Mouse (Mus musculus) hindbrain, embryonic 11.5 days (tissue): ENCODE data around the gene Wrap73. TPM values are rescaled to one million over a fixed set of nuclear protein-coding genes. Genes with fewer than 3 reads are reported as not detected.

ENCODE experiments used
- ATAC-seq: fragments of 200-750 bp; cut with Nextera tagmentation; 2 replicates; pipeline ENCODE4 v1.8.0; 2017; ENCODE audit warnings: mild to moderate bottlenecking, moderate TSS enrichment, moderate library complexity; ENCODE audit not compliant: low FRiP score
- DNase-seq: peaks from one replicate; pipeline ENCODE4 v3.0.0-alpha.2; 2015; ENCODE audit warnings: low spot score
- H3K27ac ChIP-seq: fragments of 300-500 bp; sonication (generic); 2 replicates; pipeline ENCODE4 v1.5.1; 2014; ENCODE audit warnings: mild to moderate bottlenecking, low read depth, low read length
- H3K27me3 ChIP-seq: fragments of 300-500 bp; sonication (generic); 2 replicates; pipeline ENCODE4 v1.6.1; 2014; ENCODE audit warnings: mild to moderate bottlenecking, low read length, moderate library complexity, mixed read lengths; ENCODE audit not compliant: control insufficient read depth, insufficient read depth
- H3K36me3 ChIP-seq: fragments of 300-500 bp; sonication (generic); 2 replicates; pipeline ENCODE4 v1.6.1; 2014; ENCODE audit warnings: mild to moderate bottlenecking, low read length, moderate library complexity, mixed read lengths; ENCODE audit not compliant: control insufficient read depth, insufficient read depth
- H3K4me1 ChIP-seq: fragments of 300-500 bp; sonication (generic); replicated peaks from 2 replicates; pipeline ENCODE4 v1.6.1; 2014; ENCODE audit warnings: low read length, mixed read lengths; ENCODE audit not compliant: control insufficient read depth, insufficient read depth
- H3K4me2 ChIP-seq: fragments of 300-500 bp; sonication (generic); replicated peaks from 2 replicates; pipeline ENCODE4 v1.6.1; 2014; ENCODE audit warnings: mild to moderate bottlenecking, low read depth, low read length
- H3K4me3 ChIP-seq: fragments of 300-500 bp; sonication (generic); 2 replicates; pipeline ENCODE4 v1.5.1; 2014; ENCODE audit warnings: low read depth, low read length
- H3K9ac ChIP-seq: fragments of 300-500 bp; sonication (generic); 2 replicates; pipeline ENCODE4 v1.6.1; 2014; ENCODE audit warnings: low read depth, low read length
- H3K9me3 ChIP-seq: fragments of 300-500 bp; sonication (generic); 2 replicates; pipeline ENCODE4 v1.6.1; 2016; ENCODE audit warnings: low read length; ENCODE audit not compliant: control insufficient read depth
- WGBS: fragments of 180-500 bp; shearing (Covaris S2); extraction: QIAGEN DNeasy Blood & Tissue Kit; methylation state at CpG from one replicate; pipeline ENCODE4 v1.1.7; 2014; 5-methylcytosine and 5-hydroxymethylcytosine counted together
- polyA plus RNA-seq: library from polyadenylated mRNA; unstranded; fragments of >200 nt; fragmentation: Nextera tagmentation; extraction: Ambion mirVana; gene quantifications from 2 replicates; pipeline ENCODE4 v1.2.1, GENCODE M21; 2014

Gene Wrap73
- polyA plus RNA-seq, 1 experiment from 2014 or later: 45.9 TPM

GRCm38 (mm10) chr4:154127273-154127672, 14.9 kb upstream of the Wrap73 start:
- Histone ChIP-seq H3K9ac (no peak overlapping the region), H3K27ac (no peak overlapping the region), H3K9me3 (no peaks in the 10 kb centered on the region), H3K36me3 (no peaks in the 10 kb centered on the region), H3K4me3 (no peak overlapping the region), H3K4me1 (no peaks in the 10 kb centered on the region), H3K4me2 (no peak overlapping the region), H3K27me3 (no peaks in the 10 kb centered on the region; the same call in 1 of the 2 replicates)
- no peak for DNase-seq
- 75% methylated on average over 3 of the region's 3 CpGs for WGBS
- no peak for ATAC-seq

- H3K36me3 ChIP-seq: no peaks in the 10 kb centered on the region
- DNase-seq (no peak), ATAC-seq (no peak)
- H3K9ac ChIP-seq: no peak overlapping the region
- no peaks in the 10 kb centered on the region; the same call in 1 of the 2 replicates for H3K27me3 ChIP-seq
- H3K4me2 ChIP-seq: no peak overlapping the region
- no peak overlapping the region for H3K27ac ChIP-seq
- no peaks in the 10 kb centered on the region for H3K4me1 ChIP-seq
- no peak overlapping the region for H3K4me3 ChIP-seq
- H3K9me3 ChIP-seq: no peaks in the 10 kb centered on the region
These were observed 12.2 kb upstream of the Wrap73 start for GRCm38 (mm10) chr4:154129950-154130349.

DNA sequence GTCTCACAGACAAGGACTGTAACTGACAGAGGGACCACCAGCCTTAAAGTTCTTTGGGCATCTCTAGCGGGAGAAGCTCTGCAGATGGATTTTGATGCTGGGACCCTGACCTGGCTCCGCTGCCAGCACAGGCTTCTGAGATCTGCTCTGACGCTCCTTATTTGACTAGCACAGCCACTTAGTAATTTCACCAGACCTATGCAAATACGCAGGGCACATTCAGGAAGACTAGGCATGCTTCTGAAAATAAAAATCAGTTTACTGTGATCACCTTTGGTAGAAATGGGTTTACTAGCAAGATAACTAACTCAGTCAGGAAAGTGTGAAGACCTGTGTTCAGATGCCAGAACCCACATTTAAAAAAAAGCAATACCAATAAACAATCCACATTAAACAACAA, 10.3 kb upstream of the Wrap73 start:
- ATAC-seq (no peak), DNase-seq (no peak)
- Histone ChIP-seq H3K36me3 (no peaks in the 10 kb centered on the region), H3K27ac (no peak overlapping the region), H3K4me2 (no peak overlapping the region), H3K4me3 (no peak overlapping the region), H3K4me1 (no peaks in the 10 kb centered on the region), H3K9ac (no peak overlapping the region), H3K27me3 (peaks cover 4% of the 10 kb centered on the region), H3K9me3 (no peaks in the 10 kb centered on the region)
- WGBS: 77% methylated on average over 4 of the region's 4 CpGs

DNA sequence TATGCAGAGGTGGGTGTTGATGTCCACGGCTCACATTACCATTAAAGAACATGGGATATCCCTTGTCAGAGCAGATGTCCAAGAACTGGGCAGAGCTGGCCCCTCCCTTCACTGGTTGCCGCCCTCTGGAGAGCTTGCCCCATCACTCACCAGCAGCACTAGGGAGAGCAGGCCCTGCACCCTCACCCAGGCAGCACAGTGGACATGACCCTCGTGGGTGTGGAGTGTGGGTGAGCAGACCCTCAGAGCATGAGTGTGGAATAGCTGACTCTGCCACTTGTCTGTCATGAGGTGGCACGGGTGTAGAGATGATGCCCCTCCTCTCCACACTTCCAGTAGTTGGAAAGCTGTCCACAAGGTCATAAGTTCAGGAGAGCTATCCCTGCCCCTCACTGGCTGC, 7.4 kb upstream of the Wrap73 start:
- H3K27me3 ChIP-seq: peaks cover 30% of the 10 kb centered on the region
- no peak overlapping the region for H3K4me3 ChIP-seq
- H3K36me3 ChIP-seq: no peaks in the 10 kb centered on the region
- WGBS: 72% methylated on average over 4 of the region's 4 CpGs
- ATAC-seq: no peak
- DNase-seq: no peak
- H3K4me2 ChIP-seq: no peak overlapping the region
- no peak overlapping the region for H3K9ac ChIP-seq
- no peaks in the 10 kb centered on the region for H3K9me3 ChIP-seq
- H3K4me1 ChIP-seq: peaks cover 3% of the 10 kb centered on the region; the same call in 1 of the 2 replicates
- H3K27ac ChIP-seq: no peak overlapping the region

DNA sequence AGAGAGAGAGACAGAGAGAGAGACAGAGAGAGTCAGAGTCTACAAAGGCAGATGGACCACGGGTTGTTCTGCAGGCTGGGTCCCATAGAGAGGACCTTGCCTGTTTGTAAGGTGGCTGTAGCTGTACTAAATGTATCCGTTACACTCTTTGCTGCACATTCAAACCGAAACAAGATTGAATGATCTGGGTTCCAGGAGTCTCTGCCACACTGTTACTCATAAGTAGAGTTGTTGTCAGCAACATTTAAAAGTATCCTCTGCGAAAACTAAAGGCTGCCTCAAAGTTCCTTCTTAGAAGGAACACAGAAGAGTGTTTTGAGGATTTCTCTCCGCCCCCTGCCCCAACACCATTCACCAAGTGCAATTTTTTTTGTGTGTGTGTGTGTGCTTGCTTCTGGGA, 5.0 kb upstream of the Wrap73 start:
- WGBS: 66% methylated on average over 5 of the region's 5 CpGs

DNA sequence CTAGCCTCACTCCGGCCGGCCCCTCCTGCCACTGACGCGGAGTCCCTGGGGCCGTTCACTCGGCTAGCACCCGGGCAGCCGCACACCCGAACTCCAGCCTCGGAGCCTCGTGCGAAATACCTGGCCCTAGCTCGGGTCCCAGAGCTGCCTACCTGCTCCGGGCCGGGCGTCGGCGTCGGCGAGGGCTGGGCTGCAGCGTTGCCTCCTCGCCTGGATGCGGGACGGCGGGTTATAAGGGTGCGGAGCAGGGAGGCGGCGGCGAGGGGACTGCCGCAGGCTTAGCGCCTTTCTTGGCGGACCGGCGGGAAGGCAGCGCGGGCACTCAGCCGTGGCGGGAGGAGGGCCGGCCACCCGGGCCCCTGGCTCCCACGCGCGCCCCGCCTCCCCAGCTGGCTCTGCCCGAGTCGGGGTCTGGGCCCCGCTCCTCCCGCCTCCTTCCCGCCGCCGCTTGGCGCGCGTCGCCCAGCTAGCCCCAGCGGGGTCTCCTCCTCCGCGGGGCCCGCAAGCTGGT, 2.4 kb upstream of the Wrap73 start:
- ATAC-seq: no peak
- peaks cover 50% of the 10 kb centered on the region for H3K27me3 ChIP-seq
- under 1% methylated on average over 53 of the region's 59 CpGs for WGBS
- no peak for DNase-seq
- peak overlapping the region; percentile 40 for H3K4me3 ChIP-seq
- H3K36me3 ChIP-seq: no peaks in the 10 kb centered on the region
- peaks cover 10% of the 10 kb centered on the region; the same call in 1 of the 2 replicates for H3K4me1 ChIP-seq
- no peak overlapping the region for H3K27ac ChIP-seq
- peak overlapping the region; percentile 48; the same call in 1 of the 2 replicates for H3K9ac ChIP-seq
- peak overlapping the region; percentile 84 for H3K4me2 ChIP-seq
- H3K9me3 ChIP-seq: no peaks in the 10 kb centered on the region

More for the DNA sequence above, 5.0 kb upstream of the Wrap73 start:
- Histone ChIP-seq H3K9ac (no peak overlapping the region), H3K4me3 (no peak overlapping the region), H3K27me3 (peaks cover 50% of the 10 kb centered on the region), H3K4me1 (peaks cover 10% of the 10 kb centered on the region; the same call in 1 of the 2 replicates), H3K9me3 (no peaks in the 10 kb centered on the region), H3K4me2 (no peak overlapping the region), H3K27ac (no peak overlapping the region), H3K36me3 (no peaks in the 10 kb centered on the region)
- no peak for ATAC-seq
- DNase-seq: no peak

- no peak within 1 kb of the TSS for H3K27ac ChIP-seq
- H3K4me3 ChIP-seq: peak within 1 kb of the TSS; percentile 40
- peak within 1 kb of the TSS; percentile 84 for H3K4me2 ChIP-seq
- WGBS: 0% methylated on average over 4 of the region's 4 CpGs
- no peaks in the 10 kb centered on the region for H3K9me3 ChIP-seq
- peaks cover 50% of the 10 kb centered on the region for H3K27me3 ChIP-seq
- ATAC-seq (no peak), DNase-seq (no peak)
- no peaks in the 10 kb centered on the region for H3K36me3 ChIP-seq
- peaks cover 10% of the 10 kb centered on the region; the same call in 1 of the 2 replicates for H3K4me1 ChIP-seq
- peak within 1 kb of the TSS; percentile 48; the same call in 1 of the 2 replicates for H3K9ac ChIP-seq
These were observed 2.2 kb upstream of the Wrap73 start, which contains the start of gene Trp73 for GRCm38 (mm10) chr4:154140182-154140212. Trp73 (minus strand) TSS chr4:154140208.

DNA sequence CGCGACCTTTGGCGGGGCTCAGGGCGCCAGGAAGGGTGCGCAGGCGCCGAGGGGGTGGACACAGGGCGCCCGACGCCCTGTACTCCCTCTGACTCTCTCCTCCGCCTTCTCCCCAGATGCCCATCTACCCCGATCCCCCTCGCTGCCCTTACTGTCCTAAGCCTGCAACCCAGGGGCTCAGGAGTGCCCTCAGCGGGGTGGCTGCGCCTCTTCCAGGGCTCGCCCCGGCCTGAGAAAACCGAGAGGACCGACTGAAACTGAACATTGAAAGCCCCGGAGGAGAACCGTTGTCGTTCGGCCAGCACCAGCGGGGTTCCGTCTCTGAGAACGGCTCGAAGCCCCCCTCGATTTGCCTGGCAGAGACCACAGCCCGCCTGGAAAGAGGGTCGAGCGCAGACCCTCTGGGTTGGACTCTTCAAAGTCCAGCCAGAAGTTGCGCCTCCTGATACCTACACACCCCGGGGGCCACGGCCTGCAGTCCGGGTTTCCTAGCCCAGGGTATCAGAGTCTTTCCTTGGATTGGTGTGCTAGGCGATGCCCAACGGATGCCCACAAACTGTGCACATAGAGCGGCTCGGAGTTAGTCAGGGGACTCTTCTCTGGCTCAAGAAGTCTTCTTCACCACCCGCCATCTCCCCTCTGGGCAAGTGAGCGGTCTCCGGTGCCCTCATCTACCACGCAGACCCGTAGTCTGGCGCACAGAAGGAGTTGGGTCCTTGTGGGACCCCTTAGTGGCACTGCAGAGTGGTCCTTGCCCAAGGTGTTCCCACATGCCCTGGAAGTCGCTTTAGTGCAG, 1.8 kb upstream of the Wrap73 start:
- peak overlapping the region; percentile 84 for H3K4me2 ChIP-seq
- WGBS: 1% methylated on average over 44 of the region's 46 CpGs
- H3K9me3 ChIP-seq: no peaks in the 10 kb centered on the region
- DNase-seq: peak; percentile 65
- peaks cover 50% of the 10 kb centered on the region for H3K27me3 ChIP-seq
- H3K4me1 ChIP-seq: peaks cover 10% of the 10 kb centered on the region; the same call in 1 of the 2 replicates
- no peaks in the 10 kb centered on the region for H3K36me3 ChIP-seq
- no peak overlapping the region for H3K27ac ChIP-seq
- peak overlapping the region; percentile 40 for H3K4me3 ChIP-seq
- H3K9ac ChIP-seq: peak overlapping the region; percentile 48; the same call in 1 of the 2 replicates
- no peak for ATAC-seq
